Mouse (Mus musculus) liver, adult 2 months (tissue): Measurements from ENCODE around the gene Pex12.

Experiments used
- CTCF ChIP-seq: fragments of 200-500 bp; IDR thresholded peaks from 2 replicates; pipeline ENCODE4 v1.5.1; 2011; ENCODE audit warnings: low read depth, low read length, control low read depth
- POLR2A ChIP-seq: fragments of 200-500 bp; IDR thresholded peaks from 2 replicates; pipeline ENCODE4 v1.6.1; 2011; ENCODE audit warnings: low read length, control low read depth; ENCODE audit not compliant: insufficient read depth; ENCODE audit errors: extremely low read depth

- no peak for TF ChIP-seq CTCF
- TF ChIP-seq POLR2A = no peak
Measured at GRCm38 (mm10) chr11:83299724-83300123, 2.7 kb downstream of the Pex12 start.
